Mouse (Mus musculus): ENCODE measurements around the gene 2610528A11Rik.

Gene 2610528A11Rik

GRCm38 (mm10) chr14:37095556-37095955 is 18.3 kb downstream of the 2610528A11Rik start:
- DNase-seq (ENCODE audit: low read depth, low spot score) = no peak

GRCm38 (mm10) chr14:37094436-37094835 is 19.4 kb downstream of the 2610528A11Rik start:
- peak; percentile 25 for DNase-seq (ENCODE audit: low read depth, low spot score)

GRCm38 (mm10) chr14:37083755-37084154 is 30.1 kb downstream of the 2610528A11Rik start:
- DNase-seq (ENCODE audit: low read depth, low spot score) = no peak

GRCm38 (mm10) chr14:37080724-37081123 is 33.1 kb downstream of the 2610528A11Rik start:
- no peak for DNase-seq (ENCODE audit: low read depth, low spot score)

GRCm38 (mm10) chr14:37068516-37068915 is 45.3 kb downstream of the 2610528A11Rik start:
- peak; percentile 78 for DNase-seq (ENCODE audit: low read depth, low spot score)

- DNase-seq (ENCODE audit: low read depth, low spot score) = no peak
Measured at GRCm38 (mm10) chr14:37067629-37068028, 46.2 kb downstream of the 2610528A11Rik start, which contains the start of gene Lrit2. TSS of gene Lrit2 (plus strand) at chr14:37067929.

- DNase-seq (ENCODE audit: low read depth, low spot score) = no peak
Measured at GRCm38 (mm10) chr14:37066636-37067035, 47.2 kb downstream of the 2610528A11Rik start.

- no peak for DNase-seq (ENCODE audit: low read depth, low spot score)
Measured at GRCm38 (mm10) chr14:37064849-37065248, 49.0 kb downstream of the 2610528A11Rik start.
